ENCODE assay signal across 11 mouse cellular contexts in the genomic region with DNA sequence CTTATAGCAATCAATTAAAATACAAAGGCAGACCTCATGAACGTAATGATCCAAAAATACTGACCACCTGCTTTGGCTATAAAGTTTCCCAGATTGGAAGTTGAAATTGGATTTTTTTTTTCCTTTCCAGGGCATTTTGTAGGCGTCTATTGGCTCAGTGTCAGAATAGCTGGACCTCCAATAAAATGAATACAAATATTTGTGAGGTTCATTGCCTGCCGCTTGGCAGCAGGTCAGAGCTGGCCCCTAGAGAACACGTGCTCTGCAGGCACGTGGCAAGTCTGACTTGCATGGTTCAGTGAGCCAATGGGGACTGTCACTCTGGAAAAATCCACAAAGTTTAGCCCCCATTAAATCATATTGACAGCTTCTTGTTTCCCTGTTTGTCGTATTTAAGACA.
DNase-seq lines count a peak whose midpoint lies in the region; ATAC-seq lines count a peak whose summit lies in the region.
"Had no signal": no experiment of that assay in that cellular context is flagged by ENCODE, and none has a peak within 500 bp of the region (broad histone marks: within the 10 kb centered on the region; RNA-seq: fewer than 3 reads in every experiment).

No protein-coding gene starts in this region.

- ATAC-seq in kidney, embryonic 15.5 days (replicated peaks; ENCODE audit: low FRiP score): no peak
- ATAC-seq: activated CD4-positive, CD25-positive, alpha-beta regulatory T cell, adult 4 months had no signal

- peaks cover 11% of the 10 kb centered on the region; the same call in 1 of the 2 replicates for H3K4me1 ChIP-seq in kidney, embryonic 15.5 days

- 35% methylated on average over 6 of the region's 6 CpGs for WGBS in kidney, embryonic 15.5 days

- no peaks in the 10 kb centered on the region for H3K9me3 ChIP-seq in kidney, embryonic 15.5 days (replicated peaks)

- H3K4me3 ChIP-seq in kidney, embryonic 15.5 days (replicated peaks): no peak overlapping the region
- H3K4me3 ChIP-seq: erythroblast, embryonic 14.5 days had no signal

- H3K4me2 ChIP-seq in kidney, embryonic 15.5 days: no peak overlapping the region

- no peaks in the 10 kb centered on the region for H3K36me3 ChIP-seq in kidney, embryonic 15.5 days

- no peak overlapping the region for H3K27ac ChIP-seq in kidney, embryonic 15.5 days

- no peaks in the 10 kb centered on the region for H3K27me3 ChIP-seq in kidney, embryonic 15.5 days

- DNase-seq in kidney, adult 18-20 months: peak; percentile 73
- peak; percentile 13 to 43 for DNase-seq in adrenal gland, adult 18-20 months (ENCODE audit: low spot score in 2 of 2)
- DNase-seq in kidney, adult 9 months: peak; percentile 77
- peak; percentile 20 for DNase-seq in lung, postnatal 25 days (ENCODE audit: low spot score)
- no peak for DNase-seq in spleen, postnatal 14 days (ENCODE audit: low spot score in 2 of 2)
- DNase-seq in right cerebral cortex, adult 2 months (ENCODE audit: low spot score in 2 of 2): no peak
- DNase-seq: cerebellum, adult 9-10 months; gastrocnemius, postnatal 14 days had no signal

- no peak overlapping the region for H3K9ac ChIP-seq in kidney, embryonic 15.5 days

Comparison
In these comparisons a context has a peak if more than half of its experiments do, and no peak if none do; other contexts are left out.
1. DNase-seq: peak in kidney, adult 18-20 months (single experiment), adrenal gland, adult 18-20 months (2 of 2), kidney, adult 9 months (single experiment) and lung, postnatal 25 days (single experiment); none in spleen, postnatal 14 days (0 of 2) and right cerebral cortex, adult 2 months (0 of 2).